Mouse (Mus musculus) thymus, postnatal 4 days (tissue): Measurements from ENCODE around the gene Zscan2.

Experiments used
- DNase-seq: peaks from one replicate; pipeline ENCODE4 v3.0.0; 2021

Gene Zscan2

GRCm38 (mm10) chr7:80888595-80888994 lies 27.9 kb downstream of the Zscan2 start:
- peak; percentile 59 for DNase-seq

DNA sequence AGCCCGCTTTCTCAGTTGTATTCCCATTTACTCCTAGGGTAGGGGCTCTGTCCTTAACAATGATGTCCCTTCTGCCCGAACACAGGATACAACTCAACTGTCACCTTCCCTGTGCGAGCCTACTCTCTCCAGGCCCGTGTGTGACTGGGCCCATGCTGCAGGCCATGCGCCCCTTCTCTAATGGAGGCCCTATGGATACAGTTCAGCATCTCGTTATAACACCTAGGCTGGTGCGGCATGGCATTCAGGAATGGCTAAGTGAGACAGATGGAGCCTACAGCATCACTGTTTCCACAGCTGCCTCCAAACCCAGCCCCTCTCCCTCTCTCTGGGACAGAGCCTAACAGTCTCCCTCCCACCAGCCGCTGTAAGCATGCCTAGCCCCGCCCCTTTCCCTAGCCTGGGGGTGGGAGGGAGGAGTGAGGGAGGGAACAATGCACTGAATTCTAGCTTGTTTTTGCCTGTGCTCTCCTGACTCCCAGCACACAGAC lies 28.3 kb downstream of the Zscan2 start:
- DNase-seq: peak; percentile 70

DNA sequence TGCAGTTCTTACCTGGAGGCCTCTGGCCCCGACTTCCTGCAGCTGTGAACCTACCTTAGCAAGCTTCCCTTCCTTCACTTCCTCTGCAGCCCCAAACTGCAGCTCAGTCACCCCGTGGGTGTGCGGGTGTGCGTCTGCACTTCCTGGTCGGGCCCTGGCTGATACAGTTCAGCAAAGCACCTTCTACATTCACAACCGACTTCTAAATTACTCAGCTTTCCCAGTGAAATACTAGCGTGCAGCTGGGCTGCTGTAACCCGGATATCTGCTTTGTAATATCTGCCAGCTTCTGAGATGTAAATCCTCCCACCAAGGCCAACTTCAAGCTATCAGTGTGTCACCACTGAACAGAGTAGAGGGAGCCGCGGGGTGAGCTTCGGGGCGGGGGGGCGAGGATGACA lies 29.1 kb downstream of the Zscan2 start:
- DNase-seq: peak; percentile 84

- no peak for DNase-seq
Observed at GRCm38 (mm10) chr7:80893086-80893752, 32.5 kb downstream of the Zscan2 start.

DNA sequence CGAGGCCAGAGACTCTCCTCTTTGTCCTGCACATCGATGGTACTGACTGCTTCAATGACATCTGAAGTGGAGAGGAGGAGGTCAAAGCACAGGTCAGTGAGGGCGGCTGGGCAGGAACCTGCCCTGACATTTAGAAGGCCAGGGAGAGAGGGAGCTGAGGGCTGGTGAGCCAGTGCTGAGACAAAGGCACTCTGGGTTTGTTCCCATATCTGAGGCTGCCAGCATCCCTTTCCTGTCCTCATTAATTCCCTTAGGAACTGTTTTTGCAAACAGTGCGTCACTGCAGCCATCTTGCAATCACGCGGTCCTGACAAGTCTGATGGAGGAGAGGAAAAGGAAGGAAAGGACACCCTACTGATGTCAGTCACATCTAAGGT lies 33.0 kb downstream of the Zscan2 start:
- DNase-seq: no peak

DNA sequence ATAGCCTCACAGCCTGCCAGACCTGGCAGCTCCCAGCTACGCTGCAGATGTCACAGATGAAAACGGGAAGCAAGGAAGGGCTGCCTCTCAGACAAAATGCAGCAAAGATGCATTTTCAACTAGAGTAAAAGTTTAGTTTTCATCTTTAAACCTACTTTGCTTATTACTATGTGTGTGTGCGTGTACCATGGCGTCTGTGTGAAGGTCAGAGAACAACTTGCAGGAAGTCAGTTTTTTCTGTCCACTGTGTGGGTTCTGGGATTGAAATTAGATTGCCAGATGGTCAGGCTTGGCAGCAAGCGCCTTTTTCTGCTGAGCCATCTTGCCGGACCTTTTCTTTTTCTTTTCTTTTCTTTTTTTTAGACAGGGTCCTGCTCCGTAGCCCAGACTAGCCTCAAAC lies 33.5 kb downstream of the Zscan2 start:
- no peak for DNase-seq

DNA sequence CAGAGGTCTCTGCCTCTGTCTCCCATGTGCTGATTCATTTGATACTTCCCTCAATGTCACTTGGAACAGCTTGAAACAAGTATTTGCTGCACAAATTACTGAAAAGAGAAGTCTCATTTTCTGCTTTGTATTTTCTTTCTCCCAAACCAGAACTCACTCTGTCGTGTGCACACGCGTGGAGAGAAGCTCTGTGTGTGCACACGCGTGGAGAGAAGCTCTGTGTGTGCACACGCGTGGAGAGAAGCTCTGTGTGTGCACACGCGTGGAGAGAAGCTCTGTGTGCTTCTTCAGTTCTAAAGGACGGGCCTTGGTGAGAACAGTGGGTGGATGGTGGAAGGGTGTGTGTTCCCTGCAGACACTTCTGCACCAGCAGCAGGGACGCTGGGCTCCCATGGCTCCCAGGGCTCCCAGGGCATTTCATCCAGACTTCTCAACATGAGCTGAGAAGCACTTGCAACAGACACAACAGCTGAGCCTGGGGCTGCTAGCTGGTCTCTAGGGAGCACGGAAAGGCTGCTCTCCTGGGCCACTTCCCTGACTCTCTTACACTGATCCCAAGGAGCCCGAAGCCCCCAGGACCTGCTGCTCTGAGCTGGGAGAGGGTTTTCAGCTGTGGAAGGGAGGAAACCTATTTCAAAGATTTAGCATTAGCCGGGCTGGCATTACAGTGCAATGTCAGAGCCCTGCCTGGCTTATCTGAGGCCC lies 34.2 kb downstream of the Zscan2 start:
- DNase-seq: no peak

GRCm38 (mm10) chr7:80897134-80897533 lies 36.4 kb downstream of the Zscan2 start:
- no peak for DNase-seq

DNA sequence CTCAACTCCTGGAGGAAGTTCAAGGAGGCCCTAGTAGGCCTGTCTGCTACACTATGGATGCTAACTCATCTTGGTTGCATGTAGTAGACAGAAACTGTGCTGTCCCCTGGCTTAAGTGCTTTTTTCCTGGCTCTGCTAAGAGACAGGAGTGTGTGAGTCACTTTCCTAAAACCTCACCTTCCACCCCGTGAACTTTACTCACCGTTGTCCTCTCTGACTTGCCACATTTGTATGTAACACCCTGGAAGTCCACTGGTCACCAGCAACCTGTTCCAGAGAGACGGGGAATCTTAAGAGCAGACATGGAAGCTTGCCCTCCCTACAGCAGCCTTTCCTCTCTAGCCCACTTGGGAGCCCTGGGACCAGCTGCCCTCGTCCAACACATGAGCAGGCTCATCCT lies 37.0 kb downstream of the Zscan2 start:
- no peak for DNase-seq

GRCm38 (mm10) chr7:80900944-80901501 lies 40.3 kb downstream of the Zscan2 start, which contains the start of gene Wdr73:
TSS of gene Wdr73 (minus strand) at chr7:80901269.
- DNase-seq: peak; percentile 95

- peak; percentile 43 for DNase-seq
Observed at GRCm38 (mm10) chr7:80901541-80902274, 41.0 kb downstream of the Zscan2 start.

DNA sequence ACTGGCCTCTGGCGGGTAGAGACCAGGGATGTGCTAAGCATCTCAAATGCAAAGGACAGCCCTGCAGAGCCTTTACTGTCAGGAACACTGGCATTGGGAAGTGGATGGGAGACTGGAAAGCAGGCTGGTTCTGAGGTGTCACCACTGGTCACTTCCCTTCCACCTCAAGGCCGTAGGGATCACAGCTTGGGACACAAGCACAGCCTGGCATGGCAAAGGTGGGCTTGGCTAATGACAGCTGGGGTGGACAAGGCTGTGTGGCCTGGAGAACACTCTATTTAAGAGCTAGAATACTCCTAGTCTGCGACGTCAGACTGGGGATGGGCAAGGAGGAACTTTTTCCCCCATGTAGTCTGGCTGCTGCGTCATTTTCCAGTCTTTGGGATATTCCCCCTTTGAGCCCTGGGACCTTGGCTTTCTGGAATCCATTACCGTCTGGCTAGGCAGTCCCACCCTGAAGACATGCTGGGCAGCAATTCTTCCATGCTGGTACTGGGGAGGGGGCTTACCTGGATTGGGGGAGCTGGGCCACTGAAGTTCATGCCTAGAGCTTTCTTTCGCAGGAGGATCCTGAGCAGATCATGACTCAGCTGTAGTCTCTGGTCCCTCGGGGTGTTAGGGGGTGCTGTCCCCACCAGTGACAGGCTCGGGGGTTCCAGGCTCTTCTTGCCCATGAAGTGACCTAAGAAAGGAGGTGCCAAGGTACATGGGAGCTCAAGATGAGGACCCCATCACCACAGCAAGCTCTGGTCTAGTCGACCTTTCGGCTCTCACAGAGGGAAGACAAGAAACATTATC lies 43.1 kb downstream of the Zscan2 start:
- DNase-seq: no peak

DNA sequence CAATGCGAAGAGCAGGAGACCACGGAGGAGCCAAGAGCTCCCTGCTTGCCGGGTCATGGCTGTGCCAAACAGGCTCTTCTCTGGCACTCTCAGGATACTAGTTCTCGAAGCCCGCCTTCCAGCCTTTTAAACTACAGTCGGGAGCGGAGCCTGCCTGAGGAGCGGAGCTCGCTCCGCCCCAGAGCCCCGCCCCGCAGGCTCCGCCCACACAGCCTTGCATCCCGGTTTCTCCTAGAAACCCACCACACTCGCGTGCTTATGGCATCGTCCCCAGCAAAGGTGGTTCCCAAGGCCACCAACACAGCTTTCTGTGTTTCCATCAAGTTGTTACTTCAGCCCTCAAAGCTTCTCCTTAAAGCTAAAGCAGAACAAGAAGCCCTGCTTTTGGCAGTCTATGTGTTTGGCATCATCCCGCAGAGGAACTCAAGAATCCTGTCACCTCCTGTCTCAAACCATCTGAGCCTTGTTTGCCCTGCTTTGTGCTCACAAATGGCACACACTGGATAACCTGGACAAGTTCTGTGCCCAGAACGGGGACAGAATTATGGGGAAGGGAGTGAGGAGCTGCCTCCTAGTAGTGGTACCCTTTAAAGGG lies 44.3 kb downstream of the Zscan2 start, which contains the start of gene Nmb:
Gene Nmb (minus strand): TSS at position 156 of the 595 bp plus-strand sequence.
- DNase-seq: peak; percentile 80

DNA sequence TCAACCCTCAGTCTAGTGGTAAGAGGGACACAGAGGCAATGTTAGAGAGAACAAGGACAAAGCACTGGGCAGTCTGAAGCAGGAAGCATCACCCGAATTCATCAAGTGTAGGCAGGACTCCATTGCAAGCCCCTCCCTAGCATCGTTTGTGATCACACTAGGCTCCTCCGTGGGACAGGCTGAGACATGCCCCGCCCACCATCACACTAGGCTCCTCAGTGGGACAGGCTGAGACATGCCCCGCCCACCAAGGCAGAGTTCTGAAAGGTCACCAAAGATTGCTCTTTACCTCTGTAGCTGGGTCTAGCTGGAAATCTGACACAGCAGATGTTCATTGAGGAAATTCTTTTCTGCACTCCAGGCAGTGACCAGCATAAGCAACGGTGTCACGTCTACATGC lies 50.3 kb downstream of the Zscan2 start:
- no peak for DNase-seq

GRCm38 (mm10) chr7:80912496-80912895 lies 51.8 kb downstream of the Zscan2 start:
- no peak for DNase-seq

GRCm38 (mm10) chr7:80917916-80918465 lies 57.3 kb downstream of the Zscan2 start:
- no peak for DNase-seq

GRCm38 (mm10) chr7:80918982-80919646 lies 58.4 kb downstream of the Zscan2 start:
- DNase-seq: peak; percentile 76

- DNase-seq: no peak
Observed at GRCm38 (mm10) chr7:80919647-80920008, 58.9 kb downstream of the Zscan2 start.

DNA sequence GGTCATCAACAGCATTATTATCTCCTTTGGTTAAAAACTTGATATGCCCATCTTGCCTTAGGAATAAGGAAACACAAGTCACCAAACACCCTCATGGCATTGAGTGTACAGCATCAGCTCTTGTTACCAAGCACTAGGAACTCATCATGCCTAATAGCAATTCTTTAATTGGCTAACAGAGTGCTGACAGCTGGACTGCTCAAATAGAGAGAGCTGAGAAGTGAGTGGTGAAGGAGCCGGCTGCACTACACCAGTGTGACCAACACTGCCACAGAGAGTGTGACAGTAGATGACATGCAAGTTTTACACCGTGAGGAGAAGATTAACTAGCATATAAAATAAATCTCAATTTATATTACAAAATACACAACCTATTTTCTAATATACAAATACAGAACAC lies 62.4 kb downstream of the Zscan2 start:
- no peak for DNase-seq
